Mouse (Mus musculus): ENCODE results near the gene Cadm1.

- TF ChIP-seq CTCF (IDR thresholded peaks at IDR 0.05; ENCODE audit: extremely low read depth, insufficient read length, insufficient replicate concordance, low read depth, low read length), result no peak
- no peak for TF ChIP-seq POLR2A (IDR thresholded peaks at IDR 0.05; ENCODE audit: low read depth, low read length)
These were observed 49.5 kb downstream of the Cadm1 start for GRCm38 (mm10) chr9:47579464-47579863.
